8 mouse cellular contexts compared by ENCODE assay signal in the genomic region with DNA sequence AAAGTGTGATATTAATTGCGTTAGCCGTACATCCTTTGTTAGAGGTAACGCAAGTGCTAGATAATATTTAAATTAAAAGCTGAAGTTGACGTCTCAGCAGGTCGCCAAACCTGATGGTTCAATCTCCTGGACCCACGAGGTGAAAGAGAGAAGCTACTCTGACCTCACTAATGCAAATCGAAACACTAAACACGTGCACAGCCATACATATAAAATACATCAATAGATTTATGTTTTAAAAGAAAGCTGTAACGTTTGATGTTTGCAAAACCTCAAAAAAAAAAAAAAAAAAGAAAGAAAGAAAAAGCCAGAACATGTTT. TPM values are rescaled to one million over a fixed set of nuclear protein-coding genes. Genes with fewer than 3 reads are reported as not detected.
DNase-seq lines count a peak whose midpoint lies in the region; ATAC-seq and TF ChIP-seq lines count a peak whose summit lies in the region.

No protein-coding gene starts in this region.

- intact Hi-C loops in left cerebral cortex, adult 2 months (cut with DNase I): no loop called here
- intact Hi-C loops in left cerebral cortex, postnatal 36 days (cut with DNase I): loop anchor here (5.0 kb wide), 1 partner anchor 50 kb away; the partner anchor contains the start of gene Ccnc

- H3K36me3 ChIP-seq in intestine, postnatal 0 days (ENCODE audit: control insufficient read depth, insufficient read depth): no peaks in the 10 kb centered on the region
- peaks cover 5% of the 10 kb centered on the region; the same call in 1 of the 2 replicates for H3K36me3 ChIP-seq in neural tube, embryonic 14.5 days (ENCODE audit: control insufficient read depth, insufficient read depth, low read length)

- H3K9me3 ChIP-seq in intestine, postnatal 0 days (ENCODE audit: control insufficient read depth): no peaks in the 10 kb centered on the region
- H3K9me3 ChIP-seq in neural tube, embryonic 14.5 days (ENCODE audit: control insufficient read depth, low read length): no peaks in the 10 kb centered on the region

- WGBS in intestine, postnatal 0 days: 5% methylated on average over 9 of the region's 9 CpGs
- WGBS in neural tube, embryonic 14.5 days: 9% methylated on average over 9 of the region's 9 CpGs

- no peak for ATAC-seq in intestine, postnatal 0 days
- no peak for ATAC-seq in neural tube, embryonic 14.5 days (ENCODE audit: low read depth)

- H3K4me1 ChIP-seq in cortical plate, adult 2 months (ENCODE audit: control insufficient read depth, insufficient read depth, low read length): no peaks in the 10 kb centered on the region; the same call in 1 of the 2 replicates
- 0 out of 2 replicates have a peak, but pooled peaks cover 3% of the 10 kb centered on the region for H3K4me1 ChIP-seq in intestine, postnatal 0 days (replicated peaks; ENCODE audit: control insufficient read depth, insufficient read depth, low read length)
- peaks cover 3% of the 10 kb centered on the region; the same call in 1 of the 2 replicates for H3K4me1 ChIP-seq in neural tube, embryonic 14.5 days (ENCODE audit: control insufficient read depth, insufficient read depth, low read length)

- no peaks in the 10 kb centered on the region for H3K27me3 ChIP-seq in intestine, postnatal 0 days (replicated peaks; ENCODE audit: control insufficient read depth, insufficient read depth, low read length)
- H3K27me3 ChIP-seq in neural tube, embryonic 14.5 days (ENCODE audit: control insufficient read depth, insufficient read depth, low read length): no peaks in the 10 kb centered on the region

- TF ChIP-seq CTCF in left cerebral cortex, adult 2 months (IDR thresholded peaks at IDR 0.05): no peak
- TF ChIP-seq CTCF in cortical plate, adult 2 months (IDR thresholded peaks at IDR 0.05; ENCODE audit: extremely low read depth, insufficient read depth, low read length): no peak
- TF ChIP-seq CTCF in intestine, postnatal 0 days (IDR thresholded peaks at IDR 0.05; ENCODE audit: low read depth): no peak

- peak overlapping the region; percentile 73 for H3K4me2 ChIP-seq in intestine, postnatal 0 days (replicated peaks; ENCODE audit: low read depth)
- peak overlapping the region; percentile 55 for H3K4me2 ChIP-seq in neural tube, embryonic 14.5 days (ENCODE audit: low read depth, low read length)

- H3K4me3 ChIP-seq in left cerebral cortex, adult 2 months: peak overlapping the region; percentile 92
- H3K4me3 ChIP-seq in cortical plate, adult 2 months (ENCODE audit: insufficient read depth, low read length): peak overlapping the region; percentile 96
- H3K4me3 ChIP-seq in intestine, postnatal 0 days (ENCODE audit: low read depth, low read length): peak overlapping the region; percentile 85
- peak overlapping the region; percentile 48 for H3K4me3 ChIP-seq in neural tube, embryonic 14.5 days (ENCODE audit: low read depth, low read length)

- DNase-seq in left cerebral cortex, adult 2 months (ENCODE audit: extremely low spot score in 1 of 2, low spot score in 2 of 2): no peak
- no peak for DNase-seq in left cerebral cortex, postnatal 36 days (ENCODE audit: low spot score in 2 of 2)
- DNase-seq in testis, postnatal 14 days (ENCODE audit: low spot score): no peak
- DNase-seq in ovary, postnatal 10 days (ENCODE audit: low spot score): no peak
- DNase-seq in layer of hippocampus, postnatal 36 days: no peak

- no peak for TF ChIP-seq POLR2A in cortical plate, adult 2 months (IDR thresholded peaks at IDR 0.05; ENCODE audit: extremely low read depth, insufficient read depth, low read length)

- H3K9ac ChIP-seq in intestine, postnatal 0 days (ENCODE audit: low read depth, low read length): no peak overlapping the region
- no peak overlapping the region; the same call in 1 of the 2 replicates for H3K9ac ChIP-seq in neural tube, embryonic 14.5 days (replicated peaks; ENCODE audit: low read depth, low read length)

- H3K27ac ChIP-seq in left cerebral cortex, adult 2 months: no peak overlapping the region
- no peak overlapping the region for H3K27ac ChIP-seq in cortical plate, adult 2 months (ENCODE audit: insufficient read depth, low read length)
- no peak overlapping the region for H3K27ac ChIP-seq in intestine, postnatal 0 days (ENCODE audit: low read depth, low read length)
- H3K27ac ChIP-seq in neural tube, embryonic 14.5 days (ENCODE audit: low read depth, low read length): no peak overlapping the region

RNA-seq across cellular contexts. Expression of gene Tstd3, which starts 9.9 kb away (rescaled TPM):
- total RNA-seq in left cerebral cortex, adult 2 months (2021): 10 to 100 TPM; 22.8 to 24.8 TPM
- 10 to 100 TPM; 21.1 to 23.1 TPM for total RNA-seq in left cerebral cortex, postnatal 36 days (2021)
- 18.7 and 18.9 TPM in 2 replicates for polyA plus RNA-seq in cortical plate, adult 2 months (2012; rRNA removed)
- polyA plus RNA-seq in intestine, postnatal 0 days (2015; fragmentation: Nextera tagmentation; extraction: Ambion mirVana): 21.1 and 21.3 TPM in 2 replicates
- 22.4 and 25.3 TPM in 2 replicates for polyA plus RNA-seq in neural tube, embryonic 14.5 days (2014; fragmentation: Nextera tagmentation; extraction: Ambion mirVana)
- 10 to 100 TPM; 25.4 to 26.7 TPM for total RNA-seq in layer of hippocampus, postnatal 36 days (2021)

RNA-seq across cellular contexts. Expression of gene Usp45, which starts 9.9 kb away (rescaled TPM):
- total RNA-seq in left cerebral cortex, adult 2 months (2021): 10 to 100 TPM; 44.4 to 49.2 TPM
- total RNA-seq in left cerebral cortex, postnatal 36 days (2021): 10 to 100 TPM; 49.4 to 54.4 TPM
- polyA plus RNA-seq in cortical plate, adult 2 months (2012; rRNA removed): 19.8 and 22.4 TPM in 2 replicates
- 3.4 and 3.7 TPM in 2 replicates for polyA plus RNA-seq in intestine, postnatal 0 days (2015; fragmentation: Nextera tagmentation; extraction: Ambion mirVana)
- polyA plus RNA-seq in neural tube, embryonic 14.5 days (2014; fragmentation: Nextera tagmentation; extraction: Ambion mirVana): 7.3 and 9.6 TPM in 2 replicates
- 10 to 100 TPM; 51.2 to 58.8 TPM for total RNA-seq in layer of hippocampus, postnatal 36 days (2021)

RNA-seq across cellular contexts. Expression of gene Ccnc, which starts 49.4 kb away (rescaled TPM):
- total RNA-seq in left cerebral cortex, adult 2 months (2021): 10 to 100 TPM; 31.7 to 35.2 TPM
- 10 to 100 TPM; 28.8 to 38.9 TPM for total RNA-seq in left cerebral cortex, postnatal 36 days (2021)
- polyA plus RNA-seq in cortical plate, adult 2 months (2012; rRNA removed): 23.8 and 25.6 TPM in 2 replicates
- polyA plus RNA-seq in intestine, postnatal 0 days (2015; fragmentation: Nextera tagmentation; extraction: Ambion mirVana): 20.2 and 20.7 TPM in 2 replicates
- 71.5 and 76.5 TPM in 2 replicates for polyA plus RNA-seq in neural tube, embryonic 14.5 days (2014; fragmentation: Nextera tagmentation; extraction: Ambion mirVana)
- total RNA-seq in layer of hippocampus, postnatal 36 days (2021): 10 to 100 TPM; 39.3 to 42.2 TPM
